Mouse (Mus musculus): ENCODE measurements around the gene Sapcd2. TPM values are rescaled to one million over a fixed set of nuclear protein-coding genes. Genes with fewer than 3 reads are reported as not detected.

Gene Sapcd2
- 73.4 and 86.4 TPM in 2 replicates for polyA plus RNA-seq (2016; fragmentation: Nextera tagmentation; extraction: Ambion mirVana)

GRCm38 (mm10) chr2:25371764-25372643, at the start of gene Sapcd2:
Gene Sapcd2 (plus strand): TSS chr2:25372321.
- DNase-seq (ENCODE audit: low spot score) = peak; percentile 92
- H3K4me1 ChIP-seq = peaks cover 35% of the 10 kb centered on the region
- peak within 1 kb of the TSS; percentile 95 for H3K27ac ChIP-seq (replicated peaks)
- under 1% methylated on average over 65 of the region's 65 CpGs for WGBS
- no peaks in the 10 kb centered on the region for H3K9me3 ChIP-seq (replicated peaks)
- H3K4me3 ChIP-seq = peak within 1 kb of the TSS; percentile 78
- peaks cover 29% of the 10 kb centered on the region for H3K36me3 ChIP-seq
- H3K27me3 ChIP-seq (ENCODE audit: low read depth, poor library complexity, severe bottlenecking) = peaks cover 5% of the 10 kb centered on the region; the same call in 1 of the 2 replicates

DNA sequence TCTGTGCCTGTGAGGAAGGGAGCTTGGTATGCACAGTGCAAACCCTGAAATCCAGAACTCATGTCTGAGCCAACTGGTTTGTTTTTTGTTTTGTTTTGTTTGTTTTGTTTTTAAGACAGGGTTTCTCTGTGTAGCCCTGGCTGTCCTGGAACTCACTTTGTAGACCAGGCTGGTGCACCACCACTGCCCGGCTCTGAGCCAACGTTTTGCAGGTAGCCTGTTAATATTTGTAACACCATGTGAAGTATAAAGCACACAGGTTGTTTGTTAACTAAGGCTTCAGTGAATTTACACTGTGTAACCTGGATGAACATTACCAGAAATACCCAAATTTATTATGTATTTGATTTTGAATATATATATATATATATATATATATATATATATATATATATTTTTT, 46.1 kb upstream of the Sapcd2 start:
- Histone ChIP-seq H3K36me3 (no peaks in the 10 kb centered on the region), H3K9me3 (replicated peaks) (no peaks in the 10 kb centered on the region), H3K27ac (replicated peaks) (no peak overlapping the region), H3K27me3 (ENCODE audit: low read depth, poor library complexity, severe bottlenecking) (peaks cover 11% of the 10 kb centered on the region; the same call in 1 of the 2 replicates), H3K4me1 (peaks cover under 1% of the 10 kb centered on the region), H3K4me3 (no peak overlapping the region)
- WGBS = 88% methylated on average over 2 of the region's 2 CpGs
- DNase-seq (ENCODE audit: low spot score) = no peak

- peak; percentile 36 for DNase-seq (ENCODE audit: low spot score)
- H3K9me3 ChIP-seq (replicated peaks) = no peaks in the 10 kb centered on the region
Measured at GRCm38 (mm10) chr2:25328440-25328839, 43.7 kb upstream of the Sapcd2 start.

GRCm38 (mm10) chr2:25331470-25331869, 40.7 kb upstream of the Sapcd2 start:
- H3K27ac ChIP-seq (replicated peaks) = peak overlapping the region; percentile 94; the same call in 1 of the 2 replicates
- WGBS = 66% methylated on average over 9 of the region's 9 CpGs

More at GRCm38 (mm10) chr2:25328440-25328839, 43.7 kb upstream of the Sapcd2 start:
- 40% methylated on average over 7 of the region's 7 CpGs for WGBS
- H3K27me3 ChIP-seq (ENCODE audit: low read depth, poor library complexity, severe bottlenecking) = no peaks in the 10 kb centered on the region
- no peak overlapping the region for H3K27ac ChIP-seq (replicated peaks)
- H3K4me1 ChIP-seq = peaks cover 14% of the 10 kb centered on the region
- no peak overlapping the region for H3K4me3 ChIP-seq
- peaks cover under 1% of the 10 kb centered on the region; the same call in 1 of the 2 replicates for H3K36me3 ChIP-seq

GRCm38 (mm10) chr2:25332286-25333160, 39.6 kb upstream of the Sapcd2 start, which contains the start of gene Man1b1:
Gene Man1b1 (plus strand): TSS chr2:25332338.
- WGBS = under 1% methylated on average over 78 of the region's 78 CpGs
- Histone ChIP-seq H3K27me3 (ENCODE audit: low read depth, poor library complexity, severe bottlenecking) (no peaks in the 10 kb centered on the region), H3K27ac (replicated peaks) (peak within 1 kb of the TSS; percentile 94), H3K4me1 (peaks cover 26% of the 10 kb centered on the region), H3K4me3 (peak within 1 kb of the TSS; percentile 91), H3K36me3 (peaks cover 41% of the 10 kb centered on the region), H3K9me3 (replicated peaks) (no peaks in the 10 kb centered on the region)
- peak; percentile 99 for DNase-seq (ENCODE audit: low spot score)

More at GRCm38 (mm10) chr2:25331470-25331869, 40.7 kb upstream of the Sapcd2 start:
- H3K36me3 ChIP-seq = peaks cover 31% of the 10 kb centered on the region
- no peaks in the 10 kb centered on the region for H3K27me3 ChIP-seq (ENCODE audit: low read depth, poor library complexity, severe bottlenecking)
- H3K9me3 ChIP-seq (replicated peaks) = no peaks in the 10 kb centered on the region
- peak overlapping the region; percentile 91 for H3K4me3 ChIP-seq
- peaks cover 26% of the 10 kb centered on the region for H3K4me1 ChIP-seq
- no peak for DNase-seq (ENCODE audit: low spot score)

GRCm38 (mm10) chr2:25333569-25333968, 38.6 kb upstream of the Sapcd2 start:
- Histone ChIP-seq H3K27me3 (ENCODE audit: low read depth, poor library complexity, severe bottlenecking) (no peaks in the 10 kb centered on the region), H3K4me3 (peak overlapping the region; percentile 91), H3K27ac (replicated peaks) (no peak overlapping the region; the same call in 1 of the 2 replicates), H3K4me1 (peaks cover 26% of the 10 kb centered on the region), H3K36me3 (peaks cover 52% of the 10 kb centered on the region), H3K9me3 (replicated peaks) (no peaks in the 10 kb centered on the region)
- WGBS = 93% methylated on average over 2 of the region's 2 CpGs
- no peak for DNase-seq (ENCODE audit: low spot score)

- H3K36me3 ChIP-seq = peaks cover 94% of the 10 kb centered on the region
- WGBS = 94% methylated on average over 6 of the region's 6 CpGs
- no peak overlapping the region for H3K27ac ChIP-seq (replicated peaks)
- H3K4me1 ChIP-seq = peaks cover 13% of the 10 kb centered on the region
- H3K4me3 ChIP-seq = no peak overlapping the region
- DNase-seq (ENCODE audit: low spot score) = no peak
- H3K9me3 ChIP-seq (replicated peaks) = no peaks in the 10 kb centered on the region
- no peaks in the 10 kb centered on the region for H3K27me3 ChIP-seq (ENCODE audit: low read depth, poor library complexity, severe bottlenecking)
Measured at GRCm38 (mm10) chr2:25338303-25338702, 33.8 kb upstream of the Sapcd2 start.

- H3K4me1 ChIP-seq = no peaks in the 10 kb centered on the region
- no peak for DNase-seq (ENCODE audit: low spot score)
- H3K4me3 ChIP-seq = no peak overlapping the region
- peaks cover 100% of the 10 kb centered on the region for H3K36me3 ChIP-seq
- H3K27ac ChIP-seq (replicated peaks) = no peak overlapping the region
- 93% methylated on average over 7 of the region's 7 CpGs for WGBS
- H3K9me3 ChIP-seq (replicated peaks) = no peaks in the 10 kb centered on the region
- no peaks in the 10 kb centered on the region for H3K27me3 ChIP-seq (ENCODE audit: low read depth, poor library complexity, severe bottlenecking)
Measured at GRCm38 (mm10) chr2:25348162-25348561, 24.0 kb upstream of the Sapcd2 start.

DNA sequence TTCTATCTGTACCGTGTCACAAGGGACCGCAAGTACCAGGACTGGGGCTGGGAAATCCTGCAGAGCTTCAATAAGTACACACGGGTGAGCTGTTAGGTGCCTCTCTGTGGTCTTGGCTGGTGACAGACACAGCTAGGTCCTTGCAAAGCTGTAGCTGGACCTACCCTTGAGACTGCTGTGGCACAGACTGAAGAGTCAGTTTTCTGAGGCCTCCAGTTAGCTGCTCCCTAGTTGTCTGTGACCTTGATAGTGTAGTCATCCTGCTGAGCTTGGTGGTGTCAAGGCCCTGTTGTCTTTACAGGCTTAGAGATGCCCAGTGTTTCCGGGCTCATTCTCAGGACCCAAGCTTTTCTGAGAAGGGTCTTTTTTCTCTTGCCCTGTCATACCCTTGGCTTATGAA, 22.6 kb upstream of the Sapcd2 start:
- H3K27me3 ChIP-seq (ENCODE audit: low read depth, poor library complexity, severe bottlenecking) = no peaks in the 10 kb centered on the region
- DNase-seq (ENCODE audit: low spot score) = no peak
- H3K4me3 ChIP-seq = no peak overlapping the region
- no peak overlapping the region for H3K27ac ChIP-seq (replicated peaks)
- 92% methylated on average over 4 of the region's 4 CpGs for WGBS
- H3K4me1 ChIP-seq = peaks cover 3% of the 10 kb centered on the region; the same call in 1 of the 2 replicates
- H3K9me3 ChIP-seq (replicated peaks) = no peaks in the 10 kb centered on the region
- peaks cover 98% of the 10 kb centered on the region for H3K36me3 ChIP-seq

DNA sequence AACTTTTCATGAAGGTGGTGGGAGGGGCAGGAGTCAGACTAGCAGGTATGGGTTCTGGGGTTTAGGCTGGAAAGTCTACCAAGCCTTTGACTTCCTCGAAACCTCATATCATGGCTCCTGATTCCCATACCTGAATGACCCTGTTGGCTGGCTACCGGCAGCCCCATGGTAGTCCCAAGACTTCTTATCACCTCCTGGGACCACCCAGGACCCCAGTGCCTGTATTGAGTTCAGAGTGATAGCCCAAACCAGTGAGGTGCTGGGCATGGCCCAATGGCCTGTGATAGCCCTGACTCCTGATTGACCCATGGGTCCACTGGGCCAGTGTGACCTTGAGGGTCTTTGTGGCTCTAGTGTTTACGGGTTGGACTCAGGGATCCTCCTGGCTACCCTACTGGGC, 21.4 kb upstream of the Sapcd2 start:
- H3K4me3 ChIP-seq = no peak overlapping the region
- no peak for DNase-seq (ENCODE audit: low spot score)
- WGBS = 96% methylated on average over 3 of the region's 3 CpGs
- H3K9me3 ChIP-seq (replicated peaks) = no peaks in the 10 kb centered on the region
- H3K4me1 ChIP-seq = peaks cover 15% of the 10 kb centered on the region
- no peaks in the 10 kb centered on the region for H3K27me3 ChIP-seq (ENCODE audit: low read depth, poor library complexity, severe bottlenecking)
- H3K36me3 ChIP-seq = peaks cover 86% of the 10 kb centered on the region
- no peak overlapping the region for H3K27ac ChIP-seq (replicated peaks)

GRCm38 (mm10) chr2:25354211-25354610, 17.9 kb upstream of the Sapcd2 start:
- H3K9me3 ChIP-seq (replicated peaks) = no peaks in the 10 kb centered on the region
- no peak for DNase-seq (ENCODE audit: low spot score)
- 89% methylated on average over 6 of the region's 6 CpGs for WGBS
- H3K36me3 ChIP-seq = peaks cover 51% of the 10 kb centered on the region
- peaks cover 28% of the 10 kb centered on the region for H3K4me1 ChIP-seq
- H3K4me3 ChIP-seq = peak overlapping the region; percentile 9; the same call in 1 of the 2 replicates
- no peak overlapping the region for H3K27ac ChIP-seq (replicated peaks)
- H3K27me3 ChIP-seq (ENCODE audit: low read depth, poor library complexity, severe bottlenecking) = no peaks in the 10 kb centered on the region

- H3K27me3 ChIP-seq (ENCODE audit: low read depth, poor library complexity, severe bottlenecking) = no peaks in the 10 kb centered on the region
- WGBS = 41% methylated on average over 18 of the region's 18 CpGs
- H3K9me3 ChIP-seq (replicated peaks) = no peaks in the 10 kb centered on the region
- peaks cover 37% of the 10 kb centered on the region for H3K36me3 ChIP-seq
- peaks cover 28% of the 10 kb centered on the region for H3K4me1 ChIP-seq
- H3K4me3 ChIP-seq = peak overlapping the region; percentile 61
- DNase-seq (ENCODE audit: low spot score) = no peak
- H3K27ac ChIP-seq (replicated peaks) = peak overlapping the region; percentile 81; the same call in 1 of the 2 replicates
Measured at GRCm38 (mm10) chr2:25355419-25356066, 16.6 kb upstream of the Sapcd2 start.
